Mouse (Mus musculus) limb, embryonic 12.5 days (tissue): ENCODE measurements at regions not wholly inside any gene's neighbourhood (a gene's known extent, or its start where the extent isn't known, plus 50 kb on each side); places are given as distances from the start of the nearest gene placed in this dataset.

Experiments
- ATAC-seq: fragments of 200-750 bp; cut with Nextera tagmentation; 2 replicates; pipeline ENCODE4 v1.8.0; 2017; ENCODE audit warnings: low read depth, moderate TSS enrichment; ENCODE audit not compliant: insufficient number of reproducible peaks, insufficient read depth, low FRiP score, low TSS enrichment
- H3K27ac ChIP-seq: fragments of 300-500 bp; sonication (generic); 2 replicates; pipeline ENCODE4 v1.5.1; 2016; ENCODE audit warnings: mild to moderate bottlenecking, moderate library complexity
- H3K27me3 ChIP-seq: fragments of 300-500 bp; sonication (generic); 2 replicates; pipeline ENCODE4 v1.6.1; 2016; ENCODE audit warnings: mild to moderate bottlenecking, moderate library complexity
- H3K36me3 ChIP-seq: fragments of 300-500 bp; sonication (generic); 2 replicates; pipeline ENCODE4 v1.6.1; 2016; ENCODE audit warnings: mild to moderate bottlenecking, moderate library complexity
- H3K4me1 ChIP-seq: fragments of 300-500 bp; sonication (generic); replicated peaks from 2 replicates; pipeline ENCODE4 v1.6.1; 2016
- H3K4me2 ChIP-seq: fragments of 300-500 bp; sonication (generic); 2 replicates; pipeline ENCODE4 v1.6.1; 2016; ENCODE audit warnings: mild to moderate bottlenecking, moderate library complexity
- H3K4me3 ChIP-seq: fragments of 300-500 bp; sonication (generic); replicated peaks from 2 replicates; pipeline ENCODE4 v1.5.1; 2016; ENCODE audit warnings: mild to moderate bottlenecking
- H3K9ac ChIP-seq: fragments of 300-500 bp; sonication (generic); replicated peaks from 2 replicates; pipeline ENCODE4 v1.6.1; 2016; ENCODE audit warnings: mild to moderate bottlenecking, moderate library complexity
- H3K9me3 ChIP-seq: fragments of 300-500 bp; sonication (generic); 2 replicates; pipeline ENCODE4 v1.6.1; 2016; ENCODE audit warnings: mild to moderate bottlenecking, moderate library complexity
- WGBS: fragments of 180-500 bp; shearing (Covaris S2); methylation state at CpG from one replicate; pipeline ENCODE4 v1.1.7; 2016; 5-methylcytosine and 5-hydroxymethylcytosine counted together

DNA sequence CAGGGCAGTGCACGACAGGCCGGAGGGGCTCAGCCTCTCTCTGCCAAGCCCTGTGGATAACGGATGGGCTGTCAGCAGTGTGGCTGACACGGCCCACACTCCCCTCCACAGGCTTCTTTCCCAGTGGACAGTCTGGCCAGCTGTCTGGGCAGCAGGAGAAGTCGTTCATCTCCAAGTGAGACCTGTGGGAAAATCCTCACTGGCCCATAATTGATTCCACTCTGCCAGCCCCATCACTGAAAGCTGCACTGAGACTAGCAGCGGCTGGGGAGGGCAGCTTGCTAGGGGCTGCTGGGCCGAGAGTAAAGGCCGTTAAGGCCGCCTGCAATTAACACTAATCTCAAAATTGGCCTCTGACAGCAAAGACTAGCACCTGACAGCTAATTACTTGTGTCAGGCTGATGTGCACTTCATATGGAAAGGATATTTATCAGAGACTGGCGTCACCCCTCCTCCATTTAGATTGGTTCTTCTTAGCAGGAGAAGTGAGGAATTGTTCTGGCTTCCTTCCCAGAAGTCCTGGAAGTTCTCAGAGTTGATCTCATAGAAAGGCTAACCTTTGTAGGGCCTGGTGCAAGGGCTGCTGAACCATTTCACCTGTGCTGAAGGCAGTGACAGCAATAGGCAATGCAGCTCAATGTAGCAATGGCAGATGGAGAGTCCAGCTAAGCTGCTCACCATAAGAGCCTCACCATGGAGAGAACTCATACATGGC is 873.5 kb downstream of the Zfp704 start:
- Histone ChIP-seq H3K27me3 (no peaks in the 10 kb centered on the region), H3K9ac (no peak overlapping the region), H3K27ac (no peak overlapping the region), H3K9me3 (no peaks in the 10 kb centered on the region), H3K4me2 (peak overlapping the region; percentile 24), H3K4me3 (no peak overlapping the region), H3K36me3 (no peaks in the 10 kb centered on the region), H3K4me1 (peaks cover 9% of the 10 kb centered on the region)
- no peak for ATAC-seq
- WGBS = 13% methylated on average over 10 of the region's 10 CpGs

- WGBS = 87% methylated on average over 3 of the region's 3 CpGs
- Histone ChIP-seq H3K27ac (no peak overlapping the region), H3K27me3 (no peaks in the 10 kb centered on the region)
Observed at GRCm38 (mm10) chr3:8734096-8734495, 875.8 kb downstream of the Zfp704 start.

GRCm38 (mm10) chr3:8731398-8731797 is 878.5 kb downstream of the Zfp704 start:
- H3K4me1 ChIP-seq = peaks cover 7% of the 10 kb centered on the region
- no peaks in the 10 kb centered on the region for H3K9me3 ChIP-seq
- no peaks in the 10 kb centered on the region for H3K27me3 ChIP-seq
- H3K36me3 ChIP-seq = no peaks in the 10 kb centered on the region
- no peak overlapping the region for H3K27ac ChIP-seq
- no peak overlapping the region for H3K4me3 ChIP-seq
- no peak overlapping the region for H3K4me2 ChIP-seq
- no peak overlapping the region for H3K9ac ChIP-seq
- no peak for ATAC-seq
- WGBS = 36% methylated on average over 6 of the region's 6 CpGs

More at GRCm38 (mm10) chr3:8734096-8734495, 875.8 kb downstream of the Zfp704 start:
- no peaks in the 10 kb centered on the region for H3K9me3 ChIP-seq
- H3K4me2 ChIP-seq = no peak overlapping the region
- H3K9ac ChIP-seq = no peak overlapping the region
- no peaks in the 10 kb centered on the region for H3K36me3 ChIP-seq
- peaks cover 10% of the 10 kb centered on the region for H3K4me1 ChIP-seq
- no peak overlapping the region for H3K4me3 ChIP-seq
- no peak for ATAC-seq

GRCm38 (mm10) chr3:8721628-8722594 is 888.0 kb downstream of the Zfp704 start:
- 0 out of 2 replicates have a peak overlapping the region, but pooled peaks have one; percentile 57 for H3K27ac ChIP-seq
- peaks cover 58% of the 10 kb centered on the region for H3K4me1 ChIP-seq
- H3K27me3 ChIP-seq = no peaks in the 10 kb centered on the region

DNA sequence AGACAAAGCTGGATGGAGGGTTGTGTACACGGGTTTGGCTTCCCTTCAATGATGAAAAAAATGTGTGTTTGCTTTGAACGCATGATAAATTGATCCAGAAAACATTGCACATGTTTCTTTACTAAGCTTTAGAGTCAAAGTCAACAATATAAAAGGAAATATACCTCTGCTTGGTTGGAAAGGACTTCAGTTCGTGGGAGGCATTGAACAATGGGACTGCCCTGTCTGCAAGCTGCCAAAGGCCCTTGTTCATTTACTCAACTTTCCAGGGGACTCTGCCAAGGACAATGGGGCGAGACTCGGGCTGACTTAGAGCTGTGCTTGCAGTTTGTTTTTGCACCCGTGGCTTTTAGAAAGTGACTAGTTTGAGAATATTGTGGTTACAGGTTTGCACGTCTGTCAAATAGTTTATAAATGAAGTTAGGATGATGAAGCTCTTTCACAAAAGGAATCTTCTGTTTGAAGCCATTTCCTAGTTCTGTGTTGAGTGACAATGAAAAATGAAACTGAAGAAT is 889.2 kb downstream of the Zfp704 start:
- Histone ChIP-seq H3K27ac (no peak overlapping the region), H3K4me1 (peaks cover 63% of the 10 kb centered on the region), H3K27me3 (no peaks in the 10 kb centered on the region), H3K36me3 (no peaks in the 10 kb centered on the region), H3K4me3 (no peak overlapping the region), H3K9me3 (no peaks in the 10 kb centered on the region), H3K4me2 (no peak overlapping the region), H3K9ac (no peak overlapping the region)
- no peak for ATAC-seq
- 78% methylated on average over 7 of the region's 7 CpGs for WGBS

More at GRCm38 (mm10) chr3:8721628-8722594, 888.0 kb downstream of the Zfp704 start:
- WGBS = 35% methylated on average over 4 of the region's 4 CpGs
- Histone ChIP-seq H3K36me3 (no peaks in the 10 kb centered on the region), H3K9me3 (no peaks in the 10 kb centered on the region), H3K4me2 (no peak overlapping the region), H3K9ac (no peak overlapping the region), H3K4me3 (no peak overlapping the region)
- no peak for ATAC-seq

DNA sequence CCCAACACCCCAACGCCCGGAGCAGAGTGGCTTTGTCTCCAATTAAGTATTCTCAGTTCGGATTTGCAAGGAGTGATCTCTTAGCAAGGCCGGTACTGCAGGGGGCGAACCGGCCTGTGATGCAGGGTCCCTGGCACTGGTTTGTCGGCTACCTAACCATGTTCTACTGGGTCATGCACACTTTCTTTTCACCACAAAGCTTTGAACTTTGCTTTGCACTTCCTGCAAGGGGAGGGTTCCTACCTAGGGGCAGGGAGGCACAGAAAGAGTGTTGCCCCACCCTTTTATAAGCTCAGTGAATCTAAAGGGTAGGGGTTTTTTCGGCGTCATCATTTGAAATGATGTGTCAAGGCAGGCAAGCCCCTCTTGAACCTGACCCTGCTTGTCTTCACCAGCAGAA is 891.7 kb downstream of the Zfp704 start:
- peak overlapping the region; percentile 86 for H3K27ac ChIP-seq
- WGBS = 6% methylated on average over 9 of the region's 9 CpGs
- no peak overlapping the region for H3K9ac ChIP-seq
- peaks cover 52% of the 10 kb centered on the region for H3K4me1 ChIP-seq
- peak overlapping the region; percentile 62 for H3K4me2 ChIP-seq
- no peaks in the 10 kb centered on the region for H3K9me3 ChIP-seq
- no peaks in the 10 kb centered on the region for H3K36me3 ChIP-seq
- H3K27me3 ChIP-seq = no peaks in the 10 kb centered on the region
- H3K4me3 ChIP-seq = no peak overlapping the region
- no peak for ATAC-seq

GRCm38 (mm10) chr3:8717334-8717812 is 892.5 kb downstream of the Zfp704 start:
- no peaks in the 10 kb centered on the region for H3K27me3 ChIP-seq
- no peak overlapping the region; the same call in 1 of the 2 replicates for H3K9ac ChIP-seq
- peak; percentile 95 for ATAC-seq
- peak overlapping the region; percentile 62 for H3K4me2 ChIP-seq
- H3K4me3 ChIP-seq = peak overlapping the region; percentile 30
- H3K36me3 ChIP-seq = no peaks in the 10 kb centered on the region
- H3K27ac ChIP-seq = peak overlapping the region; percentile 86
- under 1% methylated on average over 18 of the region's 18 CpGs for WGBS
- peaks cover 45% of the 10 kb centered on the region for H3K4me1 ChIP-seq
- H3K9me3 ChIP-seq = no peaks in the 10 kb centered on the region
